Mouse (Mus musculus): ENCODE results near the gene Acot3.
"Not testable (repeated sequence)": the region's sequence is repeated elsewhere in the genome, so short reads cannot be mapped to it uniquely, and the experiment has no call there.

Gene Acot3

GRCm38 (mm10) chr12:84044045-84044444, 7.9 kb upstream of the Acot3 start:
- no peak for DNase-seq

- DNase-seq, result no peak
These were observed 5.0 kb upstream of the Acot3 start for GRCm38 (mm10) chr12:84046906-84047305.

- DNase-seq, result not testable (repeated sequence)
These were observed 1.2 kb upstream of the Acot3 start for GRCm38 (mm10) chr12:84050744-84051143.

DNA sequence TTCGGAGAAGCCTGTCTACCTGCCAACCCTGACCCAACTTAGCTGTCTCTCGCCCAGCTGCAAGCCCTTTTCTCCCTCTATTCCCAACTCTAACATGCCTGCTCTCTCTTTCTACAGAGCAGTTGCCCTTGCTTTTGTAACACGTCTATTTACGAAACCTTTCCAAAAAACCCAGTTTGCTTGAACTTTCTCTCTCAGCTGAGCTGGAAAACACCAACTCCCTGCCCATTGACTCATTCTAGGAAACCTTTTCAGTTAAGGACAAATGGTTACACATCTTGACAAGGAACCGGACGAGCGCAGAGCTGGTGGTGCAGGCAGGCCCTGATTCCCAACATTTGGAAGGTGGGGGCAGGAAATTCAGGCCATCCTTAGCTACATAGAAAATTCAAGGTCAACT, 665 bp downstream of the Acot3 start:
- DNase-seq, result no peak

DNA sequence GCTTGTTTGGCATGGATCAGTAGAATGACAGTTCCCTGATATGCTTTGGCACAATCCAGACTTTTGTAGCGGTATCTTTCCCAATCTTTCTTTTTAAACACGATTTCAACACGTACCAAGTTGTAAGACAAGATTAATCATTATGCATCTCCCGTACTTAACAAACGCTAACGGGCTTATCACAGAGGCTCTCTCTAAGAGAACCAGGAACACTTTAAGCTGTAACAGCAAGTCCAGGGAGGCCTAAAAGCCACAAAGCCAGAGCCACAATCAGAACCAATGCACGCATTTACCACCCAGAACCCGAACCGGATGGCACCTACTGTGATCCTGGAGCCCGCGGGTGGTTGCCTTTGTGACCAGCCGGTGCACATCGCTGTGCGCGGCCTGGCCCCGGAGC, 1.2 kb downstream of the Acot3 start:
- no peak for DNase-seq

- no peak for DNase-seq
These were observed 1.9 kb downstream of the Acot3 start for GRCm38 (mm10) chr12:84053679-84054391.

- no peak for DNase-seq
These were observed 9.0 kb downstream of the Acot3 start for GRCm38 (mm10) chr12:84060946-84061345.

- no peak for DNase-seq
These were observed 10.4 kb downstream of the Acot3 start for GRCm38 (mm10) chr12:84062336-84062735.

DNA sequence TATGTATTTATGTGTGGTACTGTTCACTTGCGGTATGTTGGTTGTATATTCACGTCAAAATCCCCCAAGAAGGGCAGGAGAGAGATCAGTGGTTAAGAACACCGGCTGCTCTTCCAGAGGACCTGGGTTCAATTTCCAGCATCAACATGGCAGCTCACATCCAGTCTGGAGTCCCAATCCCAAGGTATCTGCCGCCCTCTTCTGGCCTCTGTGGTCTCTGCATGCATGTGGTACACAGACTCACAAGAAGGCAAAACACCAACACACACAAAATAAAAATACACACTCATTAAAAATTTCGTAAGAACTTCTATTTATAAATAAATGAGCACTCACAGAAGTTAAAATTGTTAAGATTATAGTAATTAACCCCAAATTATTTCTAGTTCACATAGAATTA, 11.3 kb downstream of the Acot3 start:
- no peak for DNase-seq

GRCm38 (mm10) chr12:84063833-84064232, 11.9 kb downstream of the Acot3 start:
- DNase-seq, result no peak

- DNase-seq, result no peak
These were observed 12.7 kb downstream of the Acot3 start for GRCm38 (mm10) chr12:84064621-84065020.

DNA sequence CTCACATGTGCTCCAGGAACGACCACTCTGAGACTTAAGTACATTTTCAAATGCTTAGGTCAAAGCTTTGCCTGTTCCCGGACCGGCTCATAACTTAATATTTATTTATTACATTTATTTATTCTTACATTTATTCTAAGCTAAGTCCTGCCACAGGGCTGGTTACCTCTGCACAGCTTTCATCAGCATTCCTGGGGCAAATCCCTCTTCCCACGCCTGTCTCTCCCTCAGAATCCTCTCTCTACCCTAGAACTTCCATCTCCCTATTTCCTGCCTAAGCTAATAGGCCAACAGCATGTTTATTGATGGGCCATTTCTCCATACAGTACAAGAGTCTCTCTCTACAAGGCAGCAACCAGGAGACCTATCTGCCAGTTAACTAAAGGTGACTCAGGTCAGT, 15.8 kb downstream of the Acot3 start:
- no peak for DNase-seq

DNA sequence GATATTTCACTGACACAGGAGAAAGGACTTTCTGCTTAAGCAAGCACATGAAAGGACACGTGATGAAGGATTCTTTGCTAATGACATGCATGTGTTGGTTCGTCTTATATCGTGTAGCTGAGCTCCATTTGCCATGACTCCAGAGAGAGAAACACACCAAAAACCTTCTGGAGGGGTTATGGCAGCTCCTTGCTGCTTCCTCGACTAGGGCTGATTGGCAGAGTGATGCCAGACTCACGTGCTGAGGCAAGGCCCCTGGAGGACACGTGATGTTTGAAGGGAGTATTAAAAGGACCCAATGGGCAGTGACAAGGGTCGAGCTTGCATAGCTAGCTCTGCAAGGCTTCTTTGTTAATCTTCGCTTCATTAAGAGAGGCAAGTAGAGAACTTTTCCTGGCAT, 16.4 kb downstream of the Acot3 start:
- no peak for DNase-seq

- DNase-seq, result no peak
These were observed 17.0 kb downstream of the Acot3 start, which contains the start of gene Acot5 for GRCm38 (mm10) chr12:84068986-84069385. TSS of gene Acot5 (plus strand) at chr12:84069325.

GRCm38 (mm10) chr12:84069582-84069981, 17.6 kb downstream of the Acot3 start:
- peak; percentile 29 for DNase-seq

- DNase-seq, result no peak
These were observed 19.8 kb downstream of the Acot3 start for GRCm38 (mm10) chr12:84071696-84072095.

GRCm38 (mm10) chr12:84077371-84077990, 25.5 kb downstream of the Acot3 start:
- DNase-seq, result no peak

- DNase-seq, result no peak
These were observed 31.9 kb downstream of the Acot3 start for GRCm38 (mm10) chr12:84083842-84084241.

GRCm38 (mm10) chr12:84084581-84084980, 32.6 kb downstream of the Acot3 start:
- DNase-seq, result no peak

- not testable (repeated sequence) for DNase-seq
These were observed 42.7 kb downstream of the Acot3 start for GRCm38 (mm10) chr12:84094666-84095065.

DNA sequence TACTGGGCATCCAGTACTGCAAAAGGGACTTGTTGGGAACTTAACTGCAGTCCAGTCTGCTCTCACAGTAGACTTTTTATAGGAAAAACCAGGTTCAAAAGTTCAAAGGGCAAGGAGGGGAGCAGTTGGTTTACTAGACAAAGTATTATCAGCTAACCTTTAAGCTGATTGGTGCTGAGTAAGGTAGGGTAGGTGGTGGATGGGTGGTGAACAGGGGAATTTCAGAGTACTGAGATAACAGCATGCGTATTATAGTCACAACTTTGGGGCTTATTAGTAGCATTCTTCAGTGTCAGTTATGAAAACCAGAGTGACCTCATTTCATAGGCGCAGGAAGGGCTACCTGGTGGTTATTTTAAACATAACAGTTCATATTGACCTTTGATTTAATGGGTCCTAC, 47.7 kb downstream of the Acot3 start:
- DNase-seq, result no peak

- no peak for DNase-seq
These were observed 48.1 kb downstream of the Acot3 start for GRCm38 (mm10) chr12:84100071-84100470.

DNA sequence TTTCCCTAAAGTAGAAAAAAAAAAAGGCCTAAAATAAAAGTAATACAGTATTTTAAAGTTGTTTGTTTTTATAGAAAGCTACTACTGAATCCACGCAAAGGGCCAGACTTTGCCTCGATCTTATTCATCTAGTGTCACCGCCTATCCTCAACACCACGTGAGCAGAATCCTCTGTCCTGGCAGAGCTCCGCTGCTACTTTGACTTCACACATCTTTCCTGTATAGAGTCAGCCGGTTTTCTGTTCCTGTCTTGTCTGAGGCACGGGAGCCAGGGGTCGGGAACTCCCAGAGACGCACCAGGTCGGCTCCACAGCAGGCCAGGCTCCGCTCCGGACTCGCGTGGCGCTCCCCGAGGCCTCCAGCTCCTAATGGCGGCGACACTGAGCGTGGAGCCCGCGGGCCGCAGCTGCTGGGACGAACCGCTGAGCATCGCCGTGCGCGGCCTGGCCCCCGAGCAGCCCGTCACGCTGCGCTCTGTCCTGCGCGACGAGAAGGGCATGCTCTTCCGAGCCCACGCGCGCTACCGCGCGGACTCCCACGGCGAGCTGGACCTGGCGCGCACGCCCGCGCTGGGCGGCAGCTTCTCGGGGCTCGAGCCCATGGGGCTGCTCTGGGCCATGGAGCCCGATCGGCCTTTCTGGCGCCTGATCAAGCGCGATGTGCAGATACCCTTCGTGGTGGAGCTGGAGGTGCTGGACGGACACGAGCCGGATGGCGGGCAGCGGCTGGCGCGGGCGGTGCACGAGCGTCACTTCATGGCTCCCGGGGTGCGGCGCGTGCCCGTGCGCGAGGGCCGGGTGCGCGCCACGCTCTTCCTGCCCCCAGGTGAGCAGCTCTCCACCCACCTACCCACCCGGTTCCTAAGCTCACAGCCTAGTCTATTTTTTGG, 48.9 kb downstream of the Acot3 start, which contains the start of gene Acot6:
Gene Acot6, plus strand, starts transcription at position 51 of the 889 bp plus-strand sequence.
- peak; percentile 49 for DNase-seq

- DNase-seq, result no peak
These were observed 49.5 kb downstream of the Acot3 start for GRCm38 (mm10) chr12:84101493-84101845.
